Mouse (Mus musculus): ENCODE results near the gene Farp1.
A peak's percentile ranks its signal among the peaks of the same experiment; 100 is the strongest.

DNA sequence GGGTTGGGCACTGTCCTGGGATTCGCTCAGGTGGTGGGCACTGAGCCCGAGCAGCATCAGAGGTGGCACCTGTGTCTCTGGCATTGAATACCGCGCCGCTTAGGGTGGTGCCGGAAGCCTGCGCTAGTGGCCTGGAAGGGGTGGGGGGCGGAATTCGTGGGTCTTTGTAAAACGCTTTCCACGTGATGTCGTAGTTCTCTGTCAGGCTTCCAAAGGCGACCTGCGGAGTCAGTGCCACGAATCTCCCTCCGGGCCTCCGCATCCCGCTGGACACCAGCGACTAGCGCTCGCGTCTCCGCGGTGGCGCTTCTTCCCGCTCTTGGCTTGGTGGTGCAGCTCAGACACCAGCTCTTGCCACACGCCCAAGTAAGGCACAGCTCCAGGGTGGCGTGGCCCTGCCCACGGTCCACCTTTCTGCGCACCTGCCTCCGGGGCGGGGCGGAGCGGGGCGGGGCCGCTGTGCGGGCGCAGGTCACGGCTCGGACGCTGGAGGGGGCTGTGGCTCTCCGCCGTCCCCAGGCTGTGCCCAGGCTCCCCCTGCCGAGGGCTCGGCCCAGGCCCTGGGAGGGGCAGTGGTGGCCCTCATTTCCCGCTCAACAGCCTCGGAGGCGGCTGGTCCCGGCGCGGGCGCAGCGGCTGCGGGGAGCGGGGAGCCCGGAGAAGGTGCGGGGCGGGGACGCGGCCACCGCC is at the start of gene Farp1:
- TF ChIP-seq CTCF (IDR thresholded peaks at IDR 0.05; ENCODE audit: low read depth) (peak; percentile 80), EP300 (IDR thresholded peaks at IDR 0.05; ENCODE audit: low read depth) (no peak)
